Mouse (Mus musculus) midbrain, embryonic 10.5 days (tissue): Measurements from ENCODE around the gene Opcml. TPM values are rescaled to one million over a fixed set of nuclear protein-coding genes. Genes with fewer than 3 reads are reported as not detected.

Experiments used
- DNase-seq: peaks from one replicate; pipeline ENCODE4 v3.0.0-alpha.2; 2017; ENCODE audit warnings: low spot score
- H3K27ac ChIP-seq: fragments of 300-500 bp; sonication (generic); replicated peaks from 2 replicates; pipeline ENCODE4 v1.5.1; 2016; ENCODE audit warnings: mild to moderate bottlenecking
- H3K27me3 ChIP-seq: fragments of 300-500 bp; sonication (generic); 2 replicates; pipeline ENCODE4 v1.6.1; 2016; ENCODE audit warnings: low read depth, mild to moderate bottlenecking; ENCODE audit not compliant: poor library complexity, severe bottlenecking
- H3K36me3 ChIP-seq: fragments of 300-500 bp; sonication (generic); 2 replicates; pipeline ENCODE4 v1.6.1; 2016; ENCODE audit warnings: mild to moderate bottlenecking, moderate library complexity
- H3K4me1 ChIP-seq: fragments of 300-500 bp; sonication (generic); 2 replicates; pipeline ENCODE4 v1.6.1; 2016
- H3K4me3 ChIP-seq: fragments of 300-500 bp; sonication (generic); 2 replicates; pipeline ENCODE4 v1.5.1; 2016; ENCODE audit warnings: mild to moderate bottlenecking, moderate library complexity
- H3K9me3 ChIP-seq: fragments of 300-500 bp; sonication (generic); replicated peaks from 2 replicates; pipeline ENCODE4 v1.6.1; 2016; ENCODE audit warnings: mild to moderate bottlenecking
- WGBS: fragments of 180-500 bp; shearing (Covaris S2); methylation state at CpG from one replicate; pipeline ENCODE4 v1.1.7; 2016; 5-methylcytosine and 5-hydroxymethylcytosine counted together
- polyA plus RNA-seq: library from polyadenylated mRNA; unstranded; fragments of >200 nt; fragmentation: Nextera tagmentation; extraction: Ambion mirVana; gene quantifications from 2 replicates; pipeline ENCODE4 v1.2.1, GENCODE M21; 2016

Gene Opcml
- polyA plus RNA-seq, 1 experiment from 2014 or later = 2.0 TPM

- whole genome bisulfite sequencing = 73% methylated on average over 2 of the region's 2 CpGs
- Histone ChIP-seq H3K9me3 (no peaks in the 10 kb centered on the region), H3K4me3 (no peak overlapping the region), H3K36me3 (no peaks in the 10 kb centered on the region), H3K4me1 (0 out of 2 replicates have a peak, but pooled peaks cover 3% of the 10 kb centered on the region), H3K27ac (no peak overlapping the region), H3K27me3 (no peaks in the 10 kb centered on the region)
- DNase-seq = no peak
Observed at GRCm38 (mm10) chr9:28337837-28338236, 547.3 kb downstream of the Opcml start.

GRCm38 (mm10) chr9:28354978-28355377, 564.4 kb downstream of the Opcml start:
- Histone ChIP-seq H3K4me1 (no peaks in the 10 kb centered on the region), H3K9me3 (no peaks in the 10 kb centered on the region), H3K27ac (no peak overlapping the region), H3K36me3 (no peaks in the 10 kb centered on the region), H3K4me3 (no peak overlapping the region), H3K27me3 (no peaks in the 10 kb centered on the region)
- no peak for DNase-seq

- Histone ChIP-seq H3K4me3 (no peak overlapping the region), H3K27ac (no peak overlapping the region), H3K27me3 (no peaks in the 10 kb centered on the region), H3K9me3 (no peaks in the 10 kb centered on the region), H3K4me1 (no peaks in the 10 kb centered on the region), H3K36me3 (no peaks in the 10 kb centered on the region)
- 82% methylated on average over 3 of the region's 3 CpGs for WGBS
- DNase-seq = no peak
Observed at GRCm38 (mm10) chr9:28357946-28358345, 567.4 kb downstream of the Opcml start.

- Histone ChIP-seq H3K4me1 (no peaks in the 10 kb centered on the region), H3K4me3 (no peak overlapping the region), H3K27me3 (no peaks in the 10 kb centered on the region), H3K9me3 (no peaks in the 10 kb centered on the region), H3K36me3 (no peaks in the 10 kb centered on the region), H3K27ac (no peak overlapping the region)
- DNase-seq = no peak
- 82% methylated on average over 2 of the region's 2 CpGs for WGBS
Observed at GRCm38 (mm10) chr9:28360691-28361090, 570.1 kb downstream of the Opcml start.

- Histone ChIP-seq H3K27me3 (no peaks in the 10 kb centered on the region), H3K36me3 (no peaks in the 10 kb centered on the region), H3K4me1 (no peaks in the 10 kb centered on the region), H3K27ac (no peak overlapping the region), H3K9me3 (no peaks in the 10 kb centered on the region), H3K4me3 (no peak overlapping the region)
- no peak for DNase-seq
- 84% methylated on average over 10 of the region's 10 CpGs for WGBS
Observed at GRCm38 (mm10) chr9:28364473-28365159, 574.0 kb downstream of the Opcml start.

GRCm38 (mm10) chr9:28365160-28365473, 574.5 kb downstream of the Opcml start:
- no peak overlapping the region for H3K4me3 ChIP-seq
- no peaks in the 10 kb centered on the region for H3K9me3 ChIP-seq
- H3K36me3 ChIP-seq = no peaks in the 10 kb centered on the region
- no peaks in the 10 kb centered on the region for H3K4me1 ChIP-seq
- H3K27me3 ChIP-seq = no peaks in the 10 kb centered on the region
- H3K27ac ChIP-seq = no peak overlapping the region
- no peak for DNase-seq
- WGBS = 86% methylated on average over 2 of the region's 2 CpGs

- H3K9me3 ChIP-seq = no peaks in the 10 kb centered on the region
- H3K36me3 ChIP-seq = no peaks in the 10 kb centered on the region
- no peak overlapping the region for H3K27ac ChIP-seq
- no peak overlapping the region for H3K4me3 ChIP-seq
- H3K4me1 ChIP-seq = 0 out of 2 replicates have a peak, but pooled peaks cover 5% of the 10 kb centered on the region
- DNase-seq = no peak
- 76% methylated on average over 5 of the region's 5 CpGs for WGBS
- H3K27me3 ChIP-seq = no peaks in the 10 kb centered on the region
Observed at GRCm38 (mm10) chr9:28386527-28387175, 596.1 kb downstream of the Opcml start.

GRCm38 (mm10) chr9:28395222-28395621, 604.6 kb downstream of the Opcml start:
- WGBS = 61% methylated on average over 2 of the region's 3 CpGs
- H3K27me3 ChIP-seq = no peaks in the 10 kb centered on the region
- H3K36me3 ChIP-seq = no peaks in the 10 kb centered on the region
- no peaks in the 10 kb centered on the region for H3K4me1 ChIP-seq
- DNase-seq = no peak
- H3K4me3 ChIP-seq = no peak overlapping the region
- no peaks in the 10 kb centered on the region for H3K9me3 ChIP-seq
- H3K27ac ChIP-seq = no peak overlapping the region

GRCm38 (mm10) chr9:28395638-28396037, 605.1 kb downstream of the Opcml start:
- no peak overlapping the region for H3K27ac ChIP-seq
- 86% methylated on average over 3 of the region's 3 CpGs for WGBS
- no peaks in the 10 kb centered on the region for H3K4me1 ChIP-seq
- H3K4me3 ChIP-seq = no peak overlapping the region
- no peaks in the 10 kb centered on the region; the same call in 1 of the 2 replicates for H3K27me3 ChIP-seq
- no peaks in the 10 kb centered on the region for H3K9me3 ChIP-seq
- H3K36me3 ChIP-seq = no peaks in the 10 kb centered on the region
- DNase-seq = no peak

- H3K36me3 ChIP-seq = no peaks in the 10 kb centered on the region
- peak overlapping the region; percentile 73 for H3K4me3 ChIP-seq
- H3K27ac ChIP-seq = peak overlapping the region; percentile 81
- WGBS = under 1% methylated on average over 56 of the region's 56 CpGs
- H3K4me1 ChIP-seq = peaks cover 18% of the 10 kb centered on the region
- peak; percentile 78 for DNase-seq
- peaks cover 45% of the 10 kb centered on the region for H3K27me3 ChIP-seq
- no peaks in the 10 kb centered on the region for H3K9me3 ChIP-seq
Observed at GRCm38 (mm10) chr9:28402770-28403650, 612.4 kb downstream of the Opcml start.

GRCm38 (mm10) chr9:28403831-28404562, 613.4 kb downstream of the Opcml start:
- peak overlapping the region; percentile 81 for H3K27ac ChIP-seq
- H3K4me1 ChIP-seq = peaks cover 18% of the 10 kb centered on the region
- peak; percentile 80 for DNase-seq
- peak overlapping the region; percentile 73 for H3K4me3 ChIP-seq
- WGBS = under 1% methylated on average over 30 of the region's 30 CpGs
- no peaks in the 10 kb centered on the region for H3K9me3 ChIP-seq
- peaks cover 45% of the 10 kb centered on the region for H3K27me3 ChIP-seq
- H3K36me3 ChIP-seq = no peaks in the 10 kb centered on the region

- Histone ChIP-seq H3K36me3 (no peaks in the 10 kb centered on the region), H3K9me3 (no peaks in the 10 kb centered on the region), H3K4me1 (peaks cover 18% of the 10 kb centered on the region), H3K27me3 (peaks cover 45% of the 10 kb centered on the region), H3K27ac (no peak overlapping the region), H3K4me3 (peak overlapping the region; percentile 73)
- DNase-seq = no peak
- WGBS = 71% methylated on average over 8 of the region's 8 CpGs
Observed at GRCm38 (mm10) chr9:28404616-28405015, 614.0 kb downstream of the Opcml start.
